Mouse (Mus musculus): ENCODE results near the gene Zfp943. TPM values are rescaled to one million over a fixed set of nuclear protein-coding genes. Genes with fewer than 3 reads are reported as not detected.

Zfp943 gene
- polyA plus RNA-seq, 1 experiment from 2014 or later, result 17.7 TPM

Other genes with a start within 250 kb of the Zfp943 start
- gene Zfp229, start 231.8 kb upstream of the Zfp943 start, polyA plus RNA-seq (2014; fragmentation: Nextera tagmentation; extraction: Ambion mirVana), result 5.1 and 8.8 TPM in 2 replicates
- 6.6 and 7.9 TPM in 2 replicates for gene Zfp820, start 116.8 kb upstream of the Zfp943 start, polyA plus RNA-seq (2014; fragmentation: Nextera tagmentation; extraction: Ambion mirVana)
- 9.5 and 11.4 TPM in 2 replicates for gene Zfp995, start 52.6 kb upstream of the Zfp943 start, polyA plus RNA-seq (2014; fragmentation: Nextera tagmentation; extraction: Ambion mirVana)
- 23.4 and 23.7 TPM in 2 replicates for gene Zfp942, start 88 bp upstream of the Zfp943 start, polyA plus RNA-seq (2014; fragmentation: Nextera tagmentation; extraction: Ambion mirVana)
- gene Zfp947, start 203.6 kb downstream of the Zfp943 start, polyA plus RNA-seq (2014; fragmentation: Nextera tagmentation; extraction: Ambion mirVana), result 3.1 and 3.3 TPM in 2 replicates